Mouse (Mus musculus) ES-Bruce4 (cell line): ENCODE data around the gene Fen1. TPM values are rescaled to one million over a fixed set of nuclear protein-coding genes. Genes with fewer than 3 reads are reported as not detected.
"Not testable (repeated sequence)": the region's sequence is repeated elsewhere in the genome, so short reads cannot be mapped to it uniquely, and the experiment has no call there.

ENCODE experiments used
- H3K27ac ChIP-seq: 2 replicates; pipeline ENCODE4 v1.5.1; 2012; ENCODE audit warnings: low read length, inconsistent platforms; ENCODE audit not compliant: insufficient read depth
- H3K27me3 ChIP-seq: 2 replicates; pipeline ENCODE4 v1.6.1; 2012; ENCODE audit warnings: mild to moderate bottlenecking, low read length, inconsistent platforms; ENCODE audit not compliant: control insufficient read depth, poor library complexity, insufficient read depth, severe bottlenecking
- H3K36me3 ChIP-seq: 2 replicates; pipeline ENCODE4 v1.6.1; 2012; ENCODE audit warnings: inconsistent platforms, mild to moderate bottlenecking, low read length, moderate library complexity; ENCODE audit not compliant: control insufficient read depth, poor library complexity, insufficient read depth, severe bottlenecking
- H3K4me1 ChIP-seq: one replicate; pipeline ENCODE4 v1.8.1; 2011; ENCODE audit warnings: low read length; ENCODE audit not compliant: control insufficient read depth, insufficient read depth
- H3K4me3 ChIP-seq: 2 replicates; pipeline ENCODE4 v1.5.1; 2011; ENCODE audit warnings: low read depth, mild to moderate bottlenecking, low read length
- H3K9ac ChIP-seq: 2 replicates; pipeline ENCODE4 v1.6.1; 2012; ENCODE audit warnings: low read depth, mild to moderate bottlenecking, inconsistent platforms; ENCODE audit not compliant: poor library complexity, severe bottlenecking
- H3K9me3 ChIP-seq: replicated peaks from 2 replicates; pipeline ENCODE4 v1.6.1; 2012; ENCODE audit warnings: mild to moderate bottlenecking, low read length, inconsistent platforms; ENCODE audit not compliant: control insufficient read depth, poor library complexity, insufficient read depth, severe bottlenecking
- CTCF ChIP-seq: IDR thresholded peaks from one replicate; pipeline ENCODE4 v1.8.1; 2011; ENCODE audit warnings: low read depth, low read length
- EP300 ChIP-seq: IDR thresholded peaks from 2 replicates; pipeline ENCODE4 v1.6.1; 2011; ENCODE audit warnings: low read depth, low read length; ENCODE audit not compliant: insufficient read depth
- POLR2A ChIP-seq: IDR thresholded peaks from one replicate; pipeline ENCODE4 v1.8.1; 2011; ENCODE audit warnings: low read length; ENCODE audit not compliant: insufficient read depth
- polyA plus RNA-seq: library from polyadenylated mRNA; stranded (reverse); fragments of >200 nt; gene quantifications from 2 replicates; pipeline ENCODE4 v1.2.4, GENCODE M21; 2011; ENCODE audit warnings: low read depth; ENCODE audit not compliant: missing spikeins, insufficient read depth, insufficient read length

Gene Fen1
- polyA plus RNA-seq, 1 experiment, result 40.5 TPM

GRCm38 (mm10) chr19:10173844-10174539, 30.0 kb downstream of the Fen1 start:
- no peak overlapping the region for H3K4me3 ChIP-seq
- TF ChIP-seq POLR2A, result no peak
- no peak for TF ChIP-seq EP300
- no peak for TF ChIP-seq CTCF
- H3K9ac ChIP-seq, result no peak overlapping the region

GRCm38 (mm10) chr19:10173116-10173718, 30.8 kb downstream of the Fen1 start:
- Histone ChIP-seq H3K4me3 (no peak overlapping the region), H3K4me1 (no peaks in the 10 kb centered on the region), H3K27ac (no peak overlapping the region), H3K9ac (no peak overlapping the region), H3K36me3 (no peaks in the 10 kb centered on the region), H3K27me3 (no peaks in the 10 kb centered on the region), H3K9me3 (no peaks in the 10 kb centered on the region)
- TF ChIP-seq CTCF, result no peak
- TF ChIP-seq EP300, result no peak
- no peak for TF ChIP-seq POLR2A

More at GRCm38 (mm10) chr19:10173844-10174539, 30.0 kb downstream of the Fen1 start:
- Histone ChIP-seq H3K27ac (no peak overlapping the region), H3K9me3 (no peaks in the 10 kb centered on the region), H3K4me1 (no peaks in the 10 kb centered on the region), H3K36me3 (no peaks in the 10 kb centered on the region), H3K27me3 (no peaks in the 10 kb centered on the region)

GRCm38 (mm10) chr19:10171846-10172245, 32.1 kb downstream of the Fen1 start:
- TF ChIP-seq EP300 (no peak), CTCF (no peak), POLR2A (no peak)
- H3K36me3 ChIP-seq, result no peaks in the 10 kb centered on the region
- H3K9ac ChIP-seq, result no peak overlapping the region
- H3K9me3 ChIP-seq, result no peaks in the 10 kb centered on the region
- H3K4me3 ChIP-seq, result no peak overlapping the region
- H3K4me1 ChIP-seq, result no peaks in the 10 kb centered on the region
- no peak overlapping the region for H3K27ac ChIP-seq
- H3K27me3 ChIP-seq, result no peaks in the 10 kb centered on the region

- no peaks in the 10 kb centered on the region for H3K4me1 ChIP-seq
- H3K9me3 ChIP-seq, result no peaks in the 10 kb centered on the region
- no peak overlapping the region for H3K27ac ChIP-seq
- no peaks in the 10 kb centered on the region for H3K36me3 ChIP-seq
- H3K27me3 ChIP-seq, result no peaks in the 10 kb centered on the region
- no peak overlapping the region for H3K4me3 ChIP-seq
- no peak for TF ChIP-seq POLR2A
- TF ChIP-seq EP300, result no peak
- TF ChIP-seq CTCF, result no peak
- H3K9ac ChIP-seq, result no peak overlapping the region
Measured at GRCm38 (mm10) chr19:10171359-10171758, 32.6 kb downstream of the Fen1 start.

GRCm38 (mm10) chr19:10170466-10170865, 33.5 kb downstream of the Fen1 start:
- no peaks in the 10 kb centered on the region for H3K27me3 ChIP-seq
- no peak overlapping the region for H3K27ac ChIP-seq
- TF ChIP-seq CTCF (no peak), EP300 (no peak), POLR2A (no peak)
- H3K9ac ChIP-seq, result no peak overlapping the region
- no peaks in the 10 kb centered on the region for H3K9me3 ChIP-seq
- no peak overlapping the region for H3K4me3 ChIP-seq
- no peaks in the 10 kb centered on the region for H3K36me3 ChIP-seq
- no peaks in the 10 kb centered on the region for H3K4me1 ChIP-seq

GRCm38 (mm10) chr19:10169692-10170330, 34.2 kb downstream of the Fen1 start:
- H3K4me1 ChIP-seq, H3K27me3 ChIP-seq, H3K9me3 ChIP-seq, H3K4me3 ChIP-seq, H3K36me3 ChIP-seq, H3K9ac ChIP-seq: not testable (repeated sequence)
- TF ChIP-seq EP300, result peak; percentile 61; the same call in 1 of the 2 replicates
- peak overlapping the region; percentile 55 for H3K27ac ChIP-seq
